Mouse (Mus musculus): ENCODE data around the gene Cers5.
"Not testable (repeated sequence)": the region's sequence is repeated elsewhere in the genome, so short reads cannot be mapped to it uniquely, and the experiment has no call there.

Gene Cers5

GRCm38 (mm10) chr15:99772881-99772924 is at the start of gene Cers5:
TSS of gene Cers5 (minus strand) at chr15:99772885.
- DNase-seq (ENCODE audit: low read depth, low spot score): not testable (repeated sequence)

- DNase-seq (ENCODE audit: low read depth, low spot score): peak; percentile 70
Measured at GRCm38 (mm10) chr15:99819621-99820279, 47.1 kb upstream of the Cers5 start.

GRCm38 (mm10) chr15:99819109-99819440 is 46.4 kb upstream of the Cers5 start:
- DNase-seq (ENCODE audit: low read depth, low spot score): no peak

GRCm38 (mm10) chr15:99818321-99819108 is 45.8 kb upstream of the Cers5 start:
- DNase-seq (ENCODE audit: low read depth, low spot score): peak; percentile 91

- peak; percentile 67 for DNase-seq (ENCODE audit: low read depth, low spot score)
Measured at GRCm38 (mm10) chr15:99817343-99818235, 44.9 kb upstream of the Cers5 start.

- DNase-seq (ENCODE audit: low read depth, low spot score): no peak
Measured at GRCm38 (mm10) chr15:99815999-99816398, 43.3 kb upstream of the Cers5 start.

GRCm38 (mm10) chr15:99814554-99815260 is 42.0 kb upstream of the Cers5 start:
- no peak for DNase-seq (ENCODE audit: low read depth, low spot score)

- DNase-seq (ENCODE audit: low read depth, low spot score): no peak
Measured at GRCm38 (mm10) chr15:99813639-99814038, 41.0 kb upstream of the Cers5 start.

GRCm38 (mm10) chr15:99812097-99812496 is 39.4 kb upstream of the Cers5 start:
- no peak for DNase-seq (ENCODE audit: low read depth, low spot score)

- no peak for DNase-seq (ENCODE audit: low read depth, low spot score)
Measured at GRCm38 (mm10) chr15:99807776-99808735, 35.4 kb upstream of the Cers5 start.

- no peak for DNase-seq (ENCODE audit: low read depth, low spot score)
Measured at GRCm38 (mm10) chr15:99806171-99806570, 33.5 kb upstream of the Cers5 start.

- DNase-seq (ENCODE audit: low read depth, low spot score): no peak
Measured at GRCm38 (mm10) chr15:99805673-99806072, 33.0 kb upstream of the Cers5 start.

- peak; percentile 53 for DNase-seq (ENCODE audit: low read depth, low spot score)
Measured at GRCm38 (mm10) chr15:99803186-99803644, 30.5 kb upstream of the Cers5 start.

- DNase-seq (ENCODE audit: low read depth, low spot score): peak; percentile 49
Measured at GRCm38 (mm10) chr15:99801885-99802572, 29.3 kb upstream of the Cers5 start.

GRCm38 (mm10) chr15:99799706-99800105 is 27.0 kb upstream of the Cers5 start:
- DNase-seq (ENCODE audit: low read depth, low spot score): no peak

GRCm38 (mm10) chr15:99797898-99798297 is 25.2 kb upstream of the Cers5 start:
- DNase-seq (ENCODE audit: low read depth, low spot score): no peak

GRCm38 (mm10) chr15:99796735-99797134 is 24.1 kb upstream of the Cers5 start:
- no peak for DNase-seq (ENCODE audit: low read depth, low spot score)

- DNase-seq (ENCODE audit: low read depth, low spot score): no peak
Measured at GRCm38 (mm10) chr15:99796066-99796465, 23.4 kb upstream of the Cers5 start.

GRCm38 (mm10) chr15:99792221-99792815 is 19.6 kb upstream of the Cers5 start:
- DNase-seq (ENCODE audit: low read depth, low spot score): no peak

GRCm38 (mm10) chr15:99791003-99791402 is 18.3 kb upstream of the Cers5 start:
- no peak for DNase-seq (ENCODE audit: low read depth, low spot score)
